Mouse (Mus musculus) T-helper 2 cell (primary cell): ENCODE measurements around the gene Nxph4.

Experiments
- in situ Hi-C: fragments of 300-600 bp; cut with MboI, MseI; formaldehyde crosslinking; loops from one replicate; pipeline ENCODE4 v1.15.1; 2025; ENCODE audit warnings: high pct_unique_total_duplicates

Gene Nxph4

DNA sequence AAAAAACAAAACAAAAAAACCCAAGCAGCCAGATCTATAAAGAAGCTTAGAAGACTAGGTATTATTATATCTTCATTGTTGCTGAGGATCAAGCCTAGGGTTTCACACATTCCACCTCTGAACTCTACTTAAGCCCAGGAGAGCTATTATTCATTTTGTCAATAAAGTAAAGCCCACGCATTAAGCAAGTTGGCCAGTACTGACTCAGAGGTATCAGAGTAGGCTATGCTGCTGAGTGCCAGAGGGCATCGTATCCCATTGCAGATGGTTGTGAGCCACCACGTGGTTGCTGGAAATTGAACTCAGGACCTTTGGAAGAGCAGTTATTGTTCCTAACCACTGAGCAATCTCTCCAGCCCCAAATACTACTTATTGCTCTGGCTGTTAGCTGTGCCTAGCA, 9.6 kb upstream of the Nxph4 start:
- in situ Hi-C loops = loop anchor here (5.0 kb wide), 1 partner anchor 37 kb away; no protein-coding TSS in a partner anchor

DNA sequence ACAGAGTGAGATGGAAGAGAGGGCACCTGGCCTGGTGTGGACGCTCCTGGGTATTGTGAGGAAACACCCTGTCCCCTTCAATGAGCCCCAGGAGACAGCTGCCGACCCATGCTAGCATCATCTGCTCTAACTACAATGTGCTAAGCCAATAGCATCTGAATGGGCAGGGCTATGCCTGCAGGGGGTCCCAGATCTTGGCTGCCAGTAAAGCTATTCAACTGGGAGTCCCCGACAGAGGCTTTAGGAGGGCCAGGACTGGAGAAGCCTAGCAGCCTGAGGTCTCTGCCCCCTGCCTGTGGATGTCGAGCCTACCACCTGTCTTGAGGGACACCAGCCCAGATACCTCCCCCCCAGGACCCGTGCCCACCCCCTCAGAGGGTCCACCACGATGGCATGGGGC, 8.4 kb upstream of the Nxph4 start:
- in situ Hi-C loops = loop anchor here (5.0 kb wide), 1 partner anchor 35 kb away; no protein-coding TSS in a partner anchor

DNA sequence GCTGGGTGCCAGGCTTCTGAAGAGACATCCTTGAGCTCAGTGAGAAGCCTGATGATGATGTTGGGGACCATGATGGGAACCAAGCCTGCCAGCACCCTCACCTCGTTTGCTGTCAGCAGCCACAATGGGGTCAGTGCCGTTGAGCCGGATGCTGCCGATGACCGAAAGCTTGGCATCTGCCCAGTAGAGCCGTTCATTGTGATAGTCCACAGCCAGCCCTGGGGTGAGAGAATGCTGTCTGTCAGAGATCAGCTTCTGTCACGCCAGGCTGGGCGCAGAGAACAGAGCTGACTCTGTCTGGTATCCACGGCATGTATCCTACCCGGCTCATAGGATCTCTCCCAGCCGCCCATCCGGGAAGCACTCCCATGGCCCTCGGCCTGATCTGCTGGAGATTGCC, 7.7 kb upstream of the Nxph4 start:
- in situ Hi-C loops = loop anchor here (5.0 kb wide), 1 partner anchor 35 kb away; no protein-coding TSS in a partner anchor

DNA sequence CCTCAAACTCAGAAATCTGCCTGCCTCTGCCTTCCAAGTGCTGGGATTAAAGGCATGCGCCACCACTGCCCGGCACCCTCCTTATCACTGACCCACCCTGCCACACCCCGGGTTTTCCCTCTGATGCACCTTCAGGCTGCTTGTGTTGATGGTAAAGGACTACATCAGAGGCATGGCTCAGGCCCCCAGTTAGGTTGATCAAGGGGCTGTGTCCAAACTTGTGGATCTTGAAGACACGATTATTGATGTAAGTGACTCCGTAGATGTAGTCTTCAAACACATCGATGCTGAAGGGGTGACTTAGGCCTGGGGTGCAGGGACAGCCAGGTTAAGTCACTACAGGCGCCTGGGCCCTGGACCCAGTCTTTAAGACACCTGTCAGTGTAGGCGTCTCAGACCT, 7.2 kb upstream of the Nxph4 start:
- in situ Hi-C loops = loop anchor here (5.0 kb wide), 1 partner anchor 34 kb away; no protein-coding TSS in a partner anchor

DNA sequence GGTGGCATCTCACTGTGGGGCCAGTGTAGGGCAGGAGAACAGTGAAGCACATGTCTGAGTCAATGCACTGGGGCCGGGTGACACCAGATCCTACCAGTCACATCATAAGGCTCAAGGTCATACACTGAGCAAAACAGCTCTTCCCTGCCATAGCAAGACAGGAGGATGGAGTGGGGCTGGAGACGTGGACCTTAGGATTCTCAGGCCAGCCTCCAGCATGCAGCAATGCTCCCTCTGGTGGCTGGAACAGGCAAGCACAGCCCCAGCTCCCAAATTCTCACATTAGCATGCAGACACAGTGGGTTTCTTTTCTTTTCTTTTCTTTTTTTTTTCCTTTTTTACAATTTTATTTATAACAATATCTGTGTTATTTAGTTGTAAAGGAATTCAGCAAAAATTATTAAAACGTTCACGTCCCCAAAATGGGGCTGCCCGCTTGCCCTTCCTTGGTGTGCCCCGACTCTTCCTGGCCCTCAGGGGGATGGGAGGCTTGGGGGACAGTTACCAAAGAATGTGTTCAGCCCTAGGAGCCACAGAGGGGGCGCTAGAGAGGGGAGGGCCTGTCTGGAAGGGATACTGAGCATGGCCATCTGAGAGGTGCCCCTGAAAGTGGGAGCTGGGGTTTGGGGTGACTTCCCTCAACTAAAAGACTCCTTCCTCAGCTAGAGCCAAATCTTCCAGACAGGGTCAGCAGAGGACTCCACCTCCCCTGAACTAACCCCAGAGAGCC, 3.7 kb upstream of the Nxph4 start:
- in situ Hi-C loops = no loop called here

DNA sequence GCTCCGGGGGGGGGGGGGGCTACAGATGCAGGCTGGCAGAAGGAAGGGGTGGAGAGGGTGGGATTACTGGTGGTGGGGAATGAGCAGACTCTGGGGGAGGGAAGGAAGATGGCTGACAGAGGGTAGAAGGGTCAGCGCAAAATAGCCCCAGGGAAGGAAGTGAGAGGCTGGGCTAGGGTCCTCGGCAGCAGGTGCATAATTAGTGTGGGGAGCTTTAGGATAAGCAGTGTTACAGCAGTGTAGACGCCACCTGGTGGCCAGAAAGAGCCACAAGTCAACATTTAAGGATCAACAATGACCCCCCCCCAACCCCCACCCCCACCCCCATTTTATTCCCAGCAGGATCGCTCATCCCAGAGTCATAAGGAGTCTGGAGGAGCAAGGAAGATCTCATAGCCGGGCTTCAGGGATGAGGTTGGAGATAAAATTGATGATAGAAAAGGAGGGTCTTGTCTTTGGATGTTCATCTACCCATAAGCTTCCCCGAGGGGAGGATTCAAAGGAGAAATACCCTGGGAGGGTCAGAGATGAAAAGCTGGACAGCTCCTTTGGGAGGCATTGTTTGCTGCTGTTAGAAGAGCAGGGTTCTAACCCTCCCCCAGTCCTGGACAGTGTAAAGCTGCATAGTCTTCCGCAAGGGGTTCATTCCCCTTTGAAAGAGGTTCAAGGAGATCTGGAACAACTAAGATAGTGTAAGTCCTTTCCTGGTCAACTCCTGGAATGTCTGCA, 2.4 kb upstream of the Nxph4 start:
- in situ Hi-C loops = no loop called here

DNA sequence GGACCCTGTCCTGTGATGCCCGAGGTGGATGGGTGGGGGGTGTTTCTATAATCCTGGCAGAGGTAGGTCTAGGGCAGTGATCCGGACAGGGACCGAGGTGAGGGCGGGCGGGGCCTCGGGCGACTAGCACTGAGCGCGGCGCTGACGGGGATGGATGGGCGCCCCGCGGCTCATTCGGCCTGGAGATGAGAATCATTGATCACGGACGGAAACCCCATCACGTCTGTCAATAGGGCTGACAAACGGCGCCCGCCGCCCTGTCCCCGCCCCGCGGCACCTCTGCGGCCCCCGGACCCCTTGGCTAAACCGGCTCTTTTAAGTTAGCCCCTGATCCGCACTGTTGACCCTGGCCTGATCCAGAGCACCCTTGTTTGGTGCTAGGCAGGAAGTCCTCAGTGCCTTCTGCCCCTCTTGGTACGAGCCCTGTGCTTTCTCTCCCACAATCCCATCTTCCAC, 598 bp upstream of the Nxph4 start:
- in situ Hi-C loops = no loop called here

DNA sequence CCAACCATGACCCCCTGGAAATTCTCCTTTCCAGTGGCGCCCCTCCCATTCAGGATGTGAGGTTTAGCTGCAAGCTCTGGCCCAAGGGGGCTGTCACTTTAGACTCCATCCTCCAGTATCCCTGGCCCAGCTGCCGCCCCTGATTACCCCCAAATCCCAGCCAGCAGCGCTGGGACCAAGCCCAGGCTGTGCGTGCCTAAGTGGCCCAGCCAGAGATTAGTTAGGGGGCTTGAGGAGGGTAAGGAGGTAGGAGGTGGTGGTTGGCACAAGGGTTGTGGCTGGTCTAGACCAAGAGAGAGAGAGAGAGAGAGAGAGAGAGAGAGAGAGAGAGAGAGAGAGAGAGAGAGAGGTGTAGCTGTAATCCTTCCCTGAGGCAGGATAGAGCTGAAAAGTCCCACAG, 2.8 kb downstream of the Nxph4 start:
- in situ Hi-C loops = no loop called here

DNA sequence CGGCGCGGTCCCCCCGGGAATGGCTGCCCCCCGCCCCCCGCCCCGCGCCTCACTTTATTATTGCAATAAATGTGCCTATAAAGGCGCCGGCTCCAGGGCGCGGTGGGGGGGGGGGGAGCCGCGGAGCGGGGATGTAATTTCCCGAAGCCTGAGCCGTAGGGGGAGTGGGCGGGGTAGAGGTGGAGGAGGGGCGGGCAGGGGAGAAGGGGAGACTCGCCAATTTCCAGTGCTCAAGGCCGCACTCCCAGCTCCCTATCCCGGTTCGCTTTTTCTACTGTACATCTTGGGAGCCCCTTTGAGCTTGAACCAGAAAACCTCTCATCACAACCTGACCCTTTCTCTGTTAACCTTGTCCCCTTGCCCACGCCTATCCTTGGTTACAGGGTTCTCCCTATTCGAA, 3.4 kb downstream of the Nxph4 start:
- in situ Hi-C loops = no loop called here

DNA sequence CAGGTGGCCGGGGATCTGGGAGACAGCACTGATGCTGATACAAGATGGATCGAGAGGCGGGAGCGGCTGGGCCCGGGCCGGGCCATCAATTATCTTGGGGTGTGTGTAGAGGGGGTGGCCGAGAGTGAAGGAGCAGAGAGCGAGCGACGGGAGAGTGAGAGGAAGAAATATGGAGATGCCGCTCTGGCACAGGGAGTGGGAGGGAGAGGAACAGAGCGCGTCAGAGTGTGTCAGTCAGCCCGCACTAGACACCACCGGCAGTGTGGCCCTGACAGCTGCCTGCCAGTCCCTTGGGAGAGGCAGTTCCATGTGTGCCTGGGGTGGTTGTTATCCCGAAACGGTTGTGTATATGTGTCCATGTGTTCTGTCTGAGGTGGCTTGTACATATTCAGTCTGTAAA, 6.9 kb downstream of the Nxph4 start:
- in situ Hi-C loops = loop anchor here (5.0 to 10.0 kb wide), 2 partner anchors 343 to 660 kb away; partner anchors contain the start of gene Slc26a10

DNA sequence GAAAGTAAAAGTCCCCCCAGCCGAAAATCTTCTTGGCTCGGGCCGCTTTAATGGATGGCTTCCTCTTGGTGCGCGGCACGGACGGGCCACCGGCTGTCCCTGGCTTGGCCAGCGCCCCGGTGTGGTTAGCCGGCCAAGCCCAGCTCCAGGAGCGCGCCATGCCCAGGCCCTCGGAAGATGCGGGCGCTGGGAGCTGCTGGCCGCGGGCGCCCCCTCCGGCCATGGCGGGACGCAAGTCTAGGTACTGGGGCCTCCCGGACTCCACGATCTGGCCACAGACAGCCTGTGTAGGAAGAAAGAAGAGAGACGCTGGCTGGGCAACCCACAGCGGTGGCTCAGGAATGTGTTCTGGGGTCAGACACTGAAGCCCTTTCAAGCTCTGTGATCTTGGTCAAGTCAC, 7.7 kb downstream of the Nxph4 start:
- in situ Hi-C loops = loop anchor here (5.0 to 10.0 kb wide), 2 partner anchors 342 to 661 kb away; partner anchors contain the start of gene Slc26a10

DNA sequence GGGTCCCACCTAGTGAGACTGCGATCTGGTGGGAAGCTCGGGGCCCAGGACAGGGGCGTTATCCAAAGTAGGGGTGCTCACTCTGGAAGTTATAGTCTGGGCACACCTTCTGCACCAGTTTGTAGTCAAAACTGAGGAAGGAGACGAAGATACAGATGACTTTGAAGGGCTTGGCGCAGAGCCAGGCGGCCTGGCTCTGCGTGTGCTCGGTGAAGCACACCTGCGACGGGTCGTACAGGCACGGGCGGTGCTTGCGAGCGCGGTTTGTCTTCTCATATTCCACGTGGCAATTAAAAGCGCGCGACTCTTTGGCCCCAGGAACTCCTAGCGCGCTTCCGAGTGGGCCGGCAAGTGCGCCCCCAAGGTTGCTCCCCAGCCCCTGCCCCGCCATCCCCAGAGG, 8.3 kb downstream of the Nxph4 start:
- in situ Hi-C loops = loop anchor here (5.0 to 10.0 kb wide), 2 partner anchors 341 to 661 kb away; partner anchors contain the start of gene Slc26a10

DNA sequence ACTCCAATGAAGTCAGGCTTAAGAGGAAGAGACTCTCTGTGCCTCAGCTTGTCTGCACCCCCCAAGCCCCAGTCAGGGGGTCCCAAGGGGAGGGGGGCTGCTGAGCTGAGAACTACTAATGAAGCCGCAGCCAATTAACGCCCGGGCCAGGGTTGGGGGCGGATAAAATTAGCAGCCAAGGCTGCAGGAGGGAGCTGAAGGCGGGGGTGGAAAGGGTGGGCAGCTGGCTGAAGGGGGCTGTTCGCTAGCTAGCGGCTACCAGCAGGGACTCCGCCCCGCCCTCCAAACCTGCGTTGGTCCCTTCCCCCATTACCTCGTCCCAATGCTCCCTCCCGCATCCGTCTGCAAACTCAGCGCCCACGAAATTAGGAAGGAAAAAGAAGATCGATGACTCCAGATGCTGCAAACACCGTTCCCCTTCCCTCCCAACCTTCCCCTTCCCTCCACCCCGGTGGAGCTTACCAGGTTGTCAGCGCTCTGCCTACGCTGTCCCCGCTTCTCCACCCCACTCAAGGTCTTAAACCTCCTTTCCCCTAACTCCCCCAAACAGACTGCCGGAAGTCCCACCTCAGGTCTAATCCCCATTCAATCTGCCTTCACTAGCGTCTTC, 9.6 kb downstream of the Nxph4 start:
- in situ Hi-C loops = loop anchor here (5.0 to 10.0 kb wide), 2 partner anchors 340 to 663 kb away; partner anchors contain the start of gene Slc26a10

DNA sequence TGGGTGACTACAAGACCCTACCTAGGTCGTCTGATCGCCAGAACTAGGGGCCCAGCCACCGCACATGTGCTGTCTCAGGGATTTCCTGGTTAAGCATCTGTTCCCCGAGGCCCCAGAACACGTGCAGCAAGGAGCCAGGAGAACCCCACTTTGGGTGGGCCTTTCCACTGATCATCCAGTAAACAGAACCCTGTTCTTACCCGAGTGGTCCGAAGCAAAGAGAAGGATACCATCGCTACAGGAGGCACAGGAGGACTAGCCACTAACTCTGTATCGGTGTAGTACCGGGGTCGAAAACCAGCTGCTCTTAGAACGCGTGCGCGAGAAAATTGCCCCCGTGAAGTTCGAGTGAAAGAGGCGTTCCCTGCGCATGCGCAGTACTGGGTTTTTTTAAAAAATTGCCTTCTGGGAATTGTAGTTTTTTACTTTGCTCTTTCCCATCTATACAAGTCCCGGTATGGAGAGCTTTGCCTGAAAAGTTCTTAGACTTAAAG, 12.2 kb downstream of the Nxph4 start, which contains the start of gene Shmt2:
Gene Shmt2 (minus strand): TSS at position 357 of the 494 bp plus-strand sequence.
- in situ Hi-C loops = loop anchor here (10.0 kb wide), 1 partner anchor 337 kb away; the partner anchor contains the start of gene Slc26a10

DNA sequence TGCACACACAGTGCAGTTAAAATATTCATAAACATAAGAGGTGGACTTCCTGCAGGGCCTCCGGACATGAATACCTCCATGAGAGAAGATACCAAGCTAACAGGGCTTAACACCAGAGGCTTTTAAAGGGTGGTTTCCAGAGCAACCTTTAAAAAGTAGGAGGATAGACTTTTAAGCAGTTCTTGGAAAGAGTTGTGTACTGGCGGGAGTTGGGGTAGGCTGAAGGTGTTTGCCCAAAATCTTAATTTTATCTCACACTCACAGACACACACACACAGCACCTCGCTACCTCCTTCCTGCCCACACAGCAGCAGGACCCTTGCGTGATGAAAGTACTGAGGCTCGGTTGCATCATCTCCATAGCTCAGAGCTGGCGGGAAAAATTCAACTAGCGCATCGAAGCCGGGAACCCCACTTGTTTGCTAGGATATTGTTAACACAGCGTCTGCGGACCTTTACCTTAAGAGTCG, 12.7 kb downstream of the Nxph4 start:
- in situ Hi-C loops = loop anchor here (10.0 kb wide), 1 partner anchor 337 kb away; the partner anchor contains the start of gene Slc26a10

DNA sequence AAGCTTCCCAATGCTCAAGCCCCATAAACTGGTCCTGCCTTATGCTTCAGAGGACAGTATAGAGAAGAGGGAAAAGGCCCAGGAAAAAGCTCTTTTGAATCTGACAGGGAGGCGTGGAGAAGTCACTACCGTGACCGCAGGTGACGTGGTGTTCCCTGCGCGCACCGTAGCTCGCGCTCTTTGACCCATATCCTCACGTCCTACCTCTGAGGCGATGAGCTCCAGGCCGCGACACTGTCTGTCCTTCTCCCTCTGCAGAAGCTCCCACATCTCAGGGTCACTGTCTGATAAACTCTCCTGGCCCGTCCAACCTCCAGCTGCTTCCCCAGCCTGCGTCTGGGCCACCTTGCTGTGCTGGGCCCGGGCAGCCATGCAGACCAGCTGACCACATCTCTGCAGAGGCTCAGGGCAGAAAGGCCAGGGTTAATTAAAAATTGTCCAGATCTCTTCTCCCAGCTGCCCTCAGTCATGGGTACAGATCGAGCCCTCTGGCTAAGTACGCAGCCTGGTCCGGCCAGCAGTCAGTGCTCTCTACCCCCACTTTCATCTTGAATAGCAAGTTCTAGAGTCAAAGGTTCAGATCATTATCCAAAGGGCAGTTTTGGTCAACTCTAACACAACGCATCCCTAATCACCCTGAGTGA, 13.5 kb downstream of the Nxph4 start:
- in situ Hi-C loops = loop anchor here (10.0 kb wide), 1 partner anchor 336 kb away; the partner anchor contains the start of gene Slc26a10

DNA sequence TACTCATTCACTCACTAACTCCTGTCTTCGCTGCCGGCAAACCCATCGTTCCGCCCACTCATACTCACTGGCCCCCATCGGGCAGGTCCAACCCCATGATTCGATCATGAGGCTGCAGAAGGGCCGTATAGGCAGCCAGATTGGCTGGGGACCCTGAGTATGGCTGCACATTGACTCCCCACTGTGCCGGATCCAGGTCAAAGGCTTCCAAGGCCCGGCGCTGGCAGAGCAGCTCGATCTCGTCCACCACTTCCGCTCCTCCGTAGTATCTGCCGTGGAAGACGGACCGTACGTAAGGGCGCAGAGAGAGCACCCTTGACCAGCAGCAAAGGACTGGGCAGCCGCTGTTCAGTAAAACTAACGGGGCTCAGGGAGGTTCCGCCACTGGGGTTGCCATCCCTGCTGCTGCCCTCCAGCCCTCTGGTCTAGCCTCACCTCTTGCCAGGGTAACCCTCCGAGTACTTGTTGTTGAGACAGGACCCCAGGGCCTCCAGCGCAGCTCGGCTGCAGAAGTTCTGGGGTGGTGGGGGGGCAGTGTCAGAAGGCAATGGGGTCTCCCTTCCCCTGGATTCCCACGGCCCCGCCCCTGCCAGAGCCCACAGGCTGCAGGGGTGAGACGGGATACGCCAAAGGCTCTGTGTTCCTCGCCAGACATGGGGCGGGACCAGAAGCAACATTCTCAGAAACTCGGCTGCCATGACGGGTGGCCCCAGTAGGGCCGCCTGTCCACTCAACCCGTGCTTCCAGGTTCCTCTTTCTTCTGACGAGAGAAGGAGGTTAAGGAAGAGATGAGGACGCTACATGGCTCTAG, 14.3 kb downstream of the Nxph4 start:
- in situ Hi-C loops = loop anchor here (10.0 kb wide), 1 partner anchor 335 kb away; the partner anchor contains the start of gene Slc26a10

DNA sequence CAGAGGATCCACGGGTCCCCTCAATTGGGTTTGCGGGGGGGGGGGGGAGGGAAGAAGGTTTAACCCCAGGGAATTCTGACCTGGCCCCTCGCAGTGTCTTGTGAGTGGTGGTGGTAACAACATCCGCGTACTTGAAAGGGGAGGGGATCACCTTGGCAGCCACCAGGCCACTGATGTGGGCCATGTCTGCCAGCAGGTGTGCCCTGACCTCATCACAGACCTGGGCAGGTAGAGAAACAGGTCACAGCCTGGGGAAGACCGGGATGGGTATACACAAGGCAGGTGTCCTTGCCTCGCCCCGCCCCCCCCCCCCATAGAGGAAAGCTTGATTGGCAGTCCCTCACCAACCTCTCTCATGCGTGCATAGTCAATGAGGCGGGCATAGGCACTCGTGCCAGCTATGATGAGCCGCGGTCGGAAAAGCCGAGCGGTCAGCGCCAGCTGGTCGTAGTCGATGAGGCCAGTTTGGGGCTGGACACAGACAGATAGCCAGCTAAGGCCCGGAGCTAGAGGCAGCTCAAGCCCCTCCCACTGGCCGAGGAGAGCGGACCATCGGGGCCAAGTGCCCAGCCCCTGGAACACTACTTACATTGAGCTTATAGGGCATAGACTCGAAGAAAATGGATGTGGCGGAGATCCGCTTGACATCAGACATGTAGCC, 15.2 kb downstream of the Nxph4 start:
- in situ Hi-C loops = no loop called here

DNA sequence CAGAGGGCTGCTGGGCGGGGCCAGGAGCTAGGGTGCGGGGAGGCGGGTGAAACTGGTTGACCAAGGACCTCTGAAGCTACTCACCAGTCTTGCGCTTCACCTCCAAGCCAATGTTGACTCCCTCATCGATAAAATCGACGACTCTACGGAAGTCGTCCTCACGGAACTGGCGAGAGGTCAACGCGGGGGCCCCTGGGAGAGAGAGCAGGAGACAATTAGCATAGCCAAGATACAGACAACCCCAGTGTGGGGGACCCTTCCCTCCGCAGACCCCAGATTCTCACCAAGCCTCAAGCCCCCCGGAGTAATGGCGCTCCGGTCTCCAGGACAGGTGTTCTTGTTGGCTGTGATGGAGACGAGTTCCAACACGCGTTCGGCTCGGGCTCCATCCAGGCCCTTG, 16.4 kb downstream of the Nxph4 start:
- in situ Hi-C loops = no loop called here
